Mouse (Mus musculus) liver, embryonic 14.5 days (tissue): ENCODE data around the gene Gm49486. TPM values are rescaled to one million over a fixed set of nuclear protein-coding genes. Genes with fewer than 3 reads are reported as not detected.

ENCODE experiments used
- ATAC-seq: fragments of 200-750 bp; cut with Nextera tagmentation; 2 replicates; pipeline ENCODE4 v1.8.0; 2017; ENCODE audit warnings: moderate number of reproducible peaks, mild to moderate bottlenecking, moderate library complexity; ENCODE audit not compliant: insufficient read depth
- DNase-seq, 3 experiments: peaks; one replicate each; pipeline ENCODE4 v3.0.0-alpha.2; 2012 to 2013; ENCODE audit warnings: low read depth in 3 of 3, low spot score in 3 of 3
- H3K27ac ChIP-seq: fragments of 300-500 bp; sonication (generic); 2 replicates; pipeline ENCODE4 v1.5.1; 2014; ENCODE audit warnings: moderate library complexity, mild to moderate bottlenecking, control low read depth, inconsistent platforms
- H3K27me3 ChIP-seq: fragments of 300-500 bp; sonication (generic); 2 replicates; pipeline ENCODE4 v1.6.1; 2014; ENCODE audit warnings: mild to moderate bottlenecking, low read length, moderate library complexity; ENCODE audit not compliant: control insufficient read depth, insufficient read depth
- H3K36me3 ChIP-seq: fragments of 300-500 bp; sonication (generic); replicated peaks from 2 replicates; pipeline ENCODE4 v1.6.1; 2014; ENCODE audit warnings: low read depth; ENCODE audit not compliant: control insufficient read depth, insufficient read depth
- H3K4me1 ChIP-seq, 2 experiments: fragments of 200-500 bp in 1 of 2; fragments of 300-500 bp in 1 of 2; sonication (generic) in 1 of 2; replicated peaks; 2 replicates each; pipeline ENCODE4 v1.6.1; 2012 to 2014; ENCODE audit warnings: antibody characterized with exemption in 1 of 2, inconsistent platforms in 1 of 2, low read length in 1 of 2; ENCODE audit not compliant: control insufficient read depth in 2 of 2, insufficient read depth in 2 of 2
- H3K4me2 ChIP-seq: fragments of 300-500 bp; sonication (generic); 2 replicates; pipeline ENCODE4 v1.6.1; 2014; ENCODE audit warnings: low read depth, mild to moderate bottlenecking, control low read depth, moderate library complexity
- H3K4me3 ChIP-seq, 2 experiments: fragments of 200-500 bp in 1 of 2; fragments of 300-500 bp in 1 of 2; sonication (generic) in 1 of 2; 2 replicates each; pipeline ENCODE4 v1.5.1; 2012 to 2014; ENCODE audit warnings: low read depth in 2 of 2, low read length in 2 of 2, mild to moderate bottlenecking in 2 of 2, control low read depth in 1 of 2, inconsistent platforms in 1 of 2, moderate library complexity in 1 of 2; ENCODE audit not compliant: insufficient read depth in 1 of 2
- H3K9ac ChIP-seq: fragments of 300-500 bp; sonication (generic); replicated peaks from 2 replicates; pipeline ENCODE4 v1.6.1; 2014; ENCODE audit warnings: mild to moderate bottlenecking, control low read depth, moderate library complexity
- H3K9me3 ChIP-seq: fragments of 300-500 bp; sonication (generic); 2 replicates; pipeline ENCODE4 v1.6.1; 2016; ENCODE audit warnings: low read length, mixed read lengths; ENCODE audit not compliant: control insufficient read depth
- CTCF ChIP-seq: IDR thresholded peaks from 2 replicates; pipeline ENCODE4 v1.5.1; 2016; ENCODE audit warnings: antibody characterized with exemption, low read depth, control low read depth
- EP300 ChIP-seq: IDR thresholded peaks from 2 replicates; pipeline ENCODE4 v1.6.1; 2016; ENCODE audit warnings: antibody characterized with exemption, low read depth
- WGBS: fragments of 180-500 bp; shearing (Covaris S2); extraction: QIAGEN DNeasy Blood & Tissue Kit; methylation state at CpG from one replicate; pipeline ENCODE4 v1.1.7; 2014; ENCODE audit not compliant: insufficient replicate concordance; 5-methylcytosine and 5-hydroxymethylcytosine counted together
- polyA plus RNA-seq, 2 experiments: library from polyadenylated mRNA; depleted of rRNA in 1 of 2; stranded (reverse) in 1 of 2; unstranded in 1 of 2; fragments of >200 nt; fragmentation: Nextera tagmentation in 1 of 2; extraction: Ambion mirVana in 1 of 2; gene quantifications; 2 replicates each; pipeline versions ENCODE4 v1.2.1 to v1.2.3; 2012 to 2014

The Gm49486 gene
- polyA plus RNA-seq, 2 experiments = 0.06 TPM; not detected in 1

DNA sequence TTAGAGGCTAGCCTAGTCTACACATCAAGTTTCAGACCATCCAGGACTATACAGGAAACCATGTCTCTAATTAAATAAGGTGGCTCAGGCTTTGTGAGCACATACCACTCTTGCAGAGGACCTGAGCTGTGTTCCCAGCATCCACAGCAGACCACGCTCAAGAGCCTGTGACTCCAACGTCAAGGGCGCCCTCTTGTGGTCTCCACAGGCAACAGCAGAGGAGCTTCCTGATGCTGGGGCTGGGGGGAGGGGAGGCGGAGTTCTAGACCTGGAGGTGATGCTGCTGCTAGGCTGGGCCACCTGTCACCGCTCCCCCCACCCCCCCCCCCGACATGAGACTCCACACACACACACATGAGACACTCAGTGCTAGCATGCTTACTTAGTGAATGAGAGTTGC lies 51.0 kb downstream of the Gm49486 start:
- H3K9ac ChIP-seq = no peak overlapping the region
- 30% methylated on average over 6 of the region's 6 CpGs for WGBS
- H3K4me2 ChIP-seq = no peak overlapping the region
- no peaks in the 10 kb centered on the region for H3K36me3 ChIP-seq
- no peak overlapping the region for H3K4me3 ChIP-seq
- peak in 1 of 3 experiments; percentile 42 for DNase-seq
- no peaks in the 10 kb centered on the region for H3K9me3 ChIP-seq
- ATAC-seq = no peak
- no peak for TF ChIP-seq EP300
- peak; percentile 89 for TF ChIP-seq CTCF
- peaks cover 15 to 17% of the 10 kb centered on the region in 2 experiments for H3K4me1 ChIP-seq
- no peaks in the 10 kb centered on the region for H3K27me3 ChIP-seq
- no peak overlapping the region for H3K27ac ChIP-seq

DNA sequence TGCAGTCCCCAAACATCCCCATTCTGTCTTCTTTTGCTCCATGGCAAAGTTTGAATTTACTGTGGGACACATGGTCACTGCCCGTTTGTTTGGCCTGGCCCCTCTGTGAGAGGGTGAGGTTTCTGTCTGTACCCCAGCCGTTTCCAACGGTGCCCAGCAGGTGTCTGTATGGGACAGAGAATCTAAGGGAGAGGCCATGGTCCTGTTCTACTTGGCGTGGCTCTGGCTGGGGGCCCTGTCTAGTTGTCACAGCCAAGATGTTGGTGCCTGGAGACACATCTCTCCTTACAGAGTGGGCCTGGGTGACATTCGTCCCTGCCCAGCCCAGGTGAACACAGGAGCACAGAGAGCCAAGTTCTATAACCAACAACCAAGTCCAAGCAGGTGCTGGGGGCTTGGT lies 51.7 kb downstream of the Gm49486 start:
- Histone ChIP-seq H3K4me2 (peak overlapping the region; percentile 11; the same call in 1 of the 2 replicates), H3K9ac (no peak overlapping the region), H3K27ac (peak overlapping the region; percentile 36), H3K27me3 (no peaks in the 10 kb centered on the region), H3K4me1 (peaks cover 15 to 17% of the 10 kb centered on the region in 2 experiments), H3K9me3 (no peaks in the 10 kb centered on the region), H3K36me3 (no peaks in the 10 kb centered on the region), H3K4me3 (no peak overlapping the region)
- ATAC-seq = peak; percentile 24; the same call in 1 of the 2 replicates
- 39% methylated on average over 5 of the region's 5 CpGs for WGBS
- no peak for DNase-seq
- no peak for TF ChIP-seq EP300
- TF ChIP-seq CTCF = peak; percentile 44

DNA sequence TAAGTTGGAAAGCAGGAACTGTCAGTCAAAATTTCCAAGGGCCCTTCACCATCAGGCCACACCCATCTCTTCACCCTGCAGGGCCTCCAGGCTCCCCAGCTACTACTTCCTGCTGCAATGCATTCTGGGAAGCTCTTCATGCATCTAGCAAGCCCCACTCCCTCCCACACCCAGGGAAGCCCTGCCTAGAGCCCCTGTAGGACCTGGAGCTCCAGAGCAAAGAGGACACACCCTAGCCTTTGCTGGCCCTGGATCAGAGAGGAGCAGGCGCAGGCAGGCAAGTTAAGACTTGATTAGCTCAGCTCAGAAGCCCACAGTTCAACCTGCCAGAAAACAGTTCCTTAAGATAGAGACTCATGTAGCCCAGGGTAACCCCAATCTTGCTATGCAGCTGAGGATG lies 52.2 kb downstream of the Gm49486 start:
- Histone ChIP-seq H3K4me2 (peak overlapping the region; percentile 13; the same call in 1 of the 2 replicates), H3K4me1 (peaks cover 15 to 17% of the 10 kb centered on the region in 2 experiments), H3K9me3 (no peaks in the 10 kb centered on the region), H3K9ac (peak overlapping the region; percentile 31; the same call in 1 of the 2 replicates), H3K4me3 (no peak overlapping the region), H3K27ac (peak overlapping the region; percentile 77), H3K36me3 (no peaks in the 10 kb centered on the region), H3K27me3 (no peaks in the 10 kb centered on the region)
- ATAC-seq (peak; percentile 88), DNase-seq (peak; percentile 47 to 82 (median 80))
- TF ChIP-seq EP300 (no peak), CTCF (no peak)
- 22% methylated on average over 1 of the region's 1 CpGs for WGBS

DNA sequence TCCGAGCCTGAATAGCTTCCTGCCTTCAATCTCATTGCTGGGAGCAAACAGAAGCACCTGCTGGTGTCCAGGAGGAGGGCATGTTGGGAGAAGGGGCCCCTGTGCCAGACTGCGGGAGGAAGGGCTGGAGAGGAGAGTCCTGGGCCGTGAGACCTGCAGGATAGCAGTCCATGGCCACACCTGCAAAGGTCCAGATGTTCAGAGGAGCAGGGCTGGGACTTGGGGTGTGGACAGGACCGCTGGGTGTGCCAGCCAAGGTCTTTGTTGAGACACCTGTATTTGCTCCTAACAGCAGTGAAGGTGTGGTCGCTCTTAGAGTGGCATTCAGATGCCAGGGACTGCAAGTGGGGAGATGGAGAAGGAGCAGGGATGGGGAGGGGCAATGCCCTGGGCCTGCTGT lies 53.2 kb downstream of the Gm49486 start:
- Histone ChIP-seq H3K4me2 (no peak overlapping the region), H3K9me3 (no peaks in the 10 kb centered on the region), H3K27me3 (no peaks in the 10 kb centered on the region), H3K9ac (no peak overlapping the region), H3K4me1 (peaks cover 15 to 17% of the 10 kb centered on the region in 2 experiments), H3K36me3 (no peaks in the 10 kb centered on the region), H3K27ac (no peak overlapping the region), H3K4me3 (no peak overlapping the region)
- ATAC-seq (no peak), DNase-seq (no peak)
- 70% methylated on average over 5 of the region's 5 CpGs for WGBS
- TF ChIP-seq EP300 = no peak

DNA sequence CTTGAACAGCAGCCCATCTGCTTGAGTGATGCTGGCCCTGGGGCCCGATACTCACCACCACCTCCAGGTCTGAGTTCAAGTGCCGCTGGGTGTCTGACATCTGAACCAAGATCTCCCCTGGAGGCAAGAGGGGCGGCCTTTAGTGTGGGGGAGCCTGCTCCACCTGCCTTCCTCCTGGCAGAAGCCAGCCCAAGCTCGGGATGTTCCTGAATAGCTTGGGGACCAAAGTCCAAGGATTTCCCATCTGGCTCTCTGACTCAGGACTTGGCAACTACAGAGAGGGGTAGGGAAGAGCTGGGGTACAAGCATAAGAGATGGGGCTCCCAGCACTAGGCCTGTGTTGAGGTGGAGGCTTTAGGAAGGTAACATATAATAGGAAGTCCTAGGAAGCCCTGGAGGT lies 54.2 kb downstream of the Gm49486 start:
- Histone ChIP-seq H3K36me3 (no peaks in the 10 kb centered on the region), H3K4me3 (no peak overlapping the region), H3K9ac (no peak overlapping the region), H3K4me2 (no peak overlapping the region), H3K4me1 (peaks cover 15 to 17% of the 10 kb centered on the region in 2 experiments), H3K27me3 (no peaks in the 10 kb centered on the region), H3K27ac (no peak overlapping the region), H3K9me3 (no peaks in the 10 kb centered on the region)
- TF ChIP-seq CTCF (no peak), EP300 (no peak)
- ATAC-seq (no peak), DNase-seq (no peak)
- 63% methylated on average over 4 of the region's 4 CpGs for WGBS
